Mouse (Mus musculus) lung, postnatal 0 days (tissue): Measurements from ENCODE around the gene Bnc2. TPM values are rescaled to one million over a fixed set of nuclear protein-coding genes. Genes with fewer than 3 reads are reported as not detected.
A peak's percentile ranks its signal among the peaks of the same experiment; 100 is the strongest.

Experiments used
- ATAC-seq: fragments of 200-750 bp; cut with Nextera tagmentation; 2 replicates; pipeline ENCODE4 v1.8.0; 2017; ENCODE audit warnings: moderate library complexity
- DNase-seq: peaks from one replicate; pipeline ENCODE4 v3.0.0-alpha.2; 2016; ENCODE audit warnings: low spot score
- H3K27ac ChIP-seq: fragments of 300-500 bp; sonication (generic); 2 replicates; pipeline ENCODE4 v1.5.1; 2014; ENCODE audit warnings: antibody characterized with exemption, mild to moderate bottlenecking, low read length, mixed read lengths
- H3K27me3 ChIP-seq: fragments of 300-500 bp; sonication (generic); replicated peaks from 2 replicates; pipeline ENCODE4 v1.6.1; 2014; ENCODE audit warnings: low read length, mixed read lengths; ENCODE audit not compliant: insufficient read depth
- H3K36me3 ChIP-seq: fragments of 300-500 bp; sonication (generic); 2 replicates; pipeline ENCODE4 v1.6.1; 2014; ENCODE audit warnings: low read length, mixed read lengths; ENCODE audit not compliant: insufficient read depth
- H3K4me1 ChIP-seq: fragments of 300-500 bp; sonication (generic); 2 replicates; pipeline ENCODE4 v1.6.1; 2014; ENCODE audit warnings: antibody characterized with exemption, low read depth, low read length, mixed read lengths; ENCODE audit not compliant: insufficient read depth
- H3K4me2 ChIP-seq: fragments of 300-500 bp; sonication (generic); replicated peaks from 2 replicates; pipeline ENCODE4 v1.6.1; 2014; ENCODE audit warnings: low read depth, mild to moderate bottlenecking, low read length, moderate library complexity, mixed read lengths
- H3K4me3 ChIP-seq: fragments of 300-500 bp; sonication (generic); 2 replicates; pipeline ENCODE4 v1.5.1; 2014; ENCODE audit warnings: low read depth, low read length
- H3K9ac ChIP-seq: fragments of 300-500 bp; sonication (generic); replicated peaks from 2 replicates; pipeline ENCODE4 v1.6.1; 2014; ENCODE audit warnings: low read depth, mild to moderate bottlenecking
- H3K9me3 ChIP-seq: fragments of 300-500 bp; sonication (generic); 2 replicates; pipeline ENCODE4 v1.6.1; 2016; ENCODE audit warnings: low read length, mixed read lengths
- CTCF ChIP-seq: IDR thresholded peaks from 2 replicates; pipeline ENCODE4 v1.5.1; 2016; ENCODE audit warnings: antibody characterized with exemption, mild to moderate bottlenecking
- EP300 ChIP-seq: IDR thresholded peaks from 2 replicates; pipeline ENCODE4 v1.6.1; 2016; ENCODE audit warnings: antibody characterized with exemption, mild to moderate bottlenecking, control low read depth
- WGBS: fragments of 180-500 bp; shearing (Covaris S2); extraction: QIAGEN DNeasy Blood & Tissue Kit; methylation state at CpG from one replicate; pipeline ENCODE4 v1.1.7; 2014; 5-methylcytosine and 5-hydroxymethylcytosine counted together
- polyA plus RNA-seq: library from polyadenylated mRNA; unstranded; fragments of >200 nt; fragmentation: Nextera tagmentation; extraction: Ambion mirVana; gene quantifications from 2 replicates; pipeline ENCODE4 v1.2.1, GENCODE M21; 2015

Bnc2 gene
- 1.9 and 2.9 TPM in 2 replicates for polyA plus RNA-seq

- Histone ChIP-seq H3K9me3 (no peaks in the 10 kb centered on the region), H3K27me3 (peaks cover 24% of the 10 kb centered on the region), H3K9ac (peak within 1 kb of the TSS; percentile 29; the same call in 1 of the 2 replicates), H3K4me1 (0 out of 2 replicates have a peak, but pooled peaks cover 4% of the 10 kb centered on the region), H3K4me2 (peak within 1 kb of the TSS; percentile 87), H3K36me3 (no peaks in the 10 kb centered on the region), H3K27ac (peak within 1 kb of the TSS; percentile 34; the same call in 1 of the 2 replicates), H3K4me3 (peak within 1 kb of the TSS; percentile 63)
- peak; percentile 13; the same call in 1 of the 2 replicates for TF ChIP-seq CTCF
- TF ChIP-seq EP300: no peak
- ATAC-seq (peak; percentile 70), DNase-seq (peak; percentile 49)
- WGBS: 2% methylated on average over 45 of the region's 80 CpGs
Observed at GRCm38 (mm10) chr4:84675171-84675973, at the start of gene Bnc2. TSS of gene Bnc2 (minus strand) at chr4:84675275.

GRCm38 (mm10) chr4:84707961-84708360 lies 32.9 kb upstream of the Bnc2 start:
- Histone ChIP-seq H3K4me2 (no peak overlapping the region), H3K4me3 (no peak overlapping the region), H3K27me3 (no peaks in the 10 kb centered on the region), H3K4me1 (no peaks in the 10 kb centered on the region), H3K36me3 (no peaks in the 10 kb centered on the region), H3K9ac (no peak overlapping the region), H3K9me3 (no peaks in the 10 kb centered on the region), H3K27ac (no peak overlapping the region)
- TF ChIP-seq EP300: no peak
- no peak for TF ChIP-seq CTCF
- ATAC-seq: no peak
- DNase-seq: no peak
- 62% methylated on average over 5 of the region's 5 CpGs for WGBS

GRCm38 (mm10) chr4:84685521-84686366 lies 10.7 kb upstream of the Bnc2 start:
- DNase-seq: no peak
- Histone ChIP-seq H3K27ac (no peak overlapping the region), H3K4me3 (no peak overlapping the region), H3K36me3 (no peaks in the 10 kb centered on the region), H3K27me3 (no peaks in the 10 kb centered on the region), H3K9me3 (no peaks in the 10 kb centered on the region), H3K4me2 (no peak overlapping the region), H3K9ac (no peak overlapping the region), H3K4me1 (no peaks in the 10 kb centered on the region)
- ATAC-seq: no peak
- WGBS: 67% methylated on average over 10 of the region's 10 CpGs
- TF ChIP-seq EP300: no peak
- TF ChIP-seq CTCF: no peak

- Histone ChIP-seq H3K27me3 (no peaks in the 10 kb centered on the region), H3K9me3 (no peaks in the 10 kb centered on the region), H3K36me3 (no peaks in the 10 kb centered on the region), H3K4me2 (no peak overlapping the region), H3K4me1 (no peaks in the 10 kb centered on the region), H3K4me3 (no peak overlapping the region), H3K27ac (no peak overlapping the region), H3K9ac (no peak overlapping the region)
- TF ChIP-seq CTCF: no peak
- no peak for TF ChIP-seq EP300
- ATAC-seq (no peak), DNase-seq (no peak)
- 76% methylated on average over 4 of the region's 4 CpGs for WGBS
Observed at GRCm38 (mm10) chr4:84685009-84685408, 9.9 kb upstream of the Bnc2 start.

GRCm38 (mm10) chr4:84675974-84676315 lies 870 bp upstream of the Bnc2 start:
- Histone ChIP-seq H3K27me3 (peaks cover 24% of the 10 kb centered on the region), H3K9me3 (no peaks in the 10 kb centered on the region), H3K4me3 (peak overlapping the region; percentile 63), H3K4me1 (0 out of 2 replicates have a peak, but pooled peaks cover under 1% of the 10 kb centered on the region), H3K36me3 (no peaks in the 10 kb centered on the region), H3K4me2 (peak overlapping the region; percentile 87), H3K9ac (peak overlapping the region; percentile 29; the same call in 1 of the 2 replicates), H3K27ac (no peak overlapping the region)
- ATAC-seq (no peak), DNase-seq (peak; percentile 16)
- under 1% methylated on average over 19 of the region's 19 CpGs for WGBS
- TF ChIP-seq CTCF (no peak), EP300 (no peak)
